Mouse (Mus musculus) lung, embryonic 16.5 days (tissue): Measurements from ENCODE around the gene Lbx1. TPM values are rescaled to one million over a fixed set of nuclear protein-coding genes. Genes with fewer than 3 reads are reported as not detected.

Source experiments
- ATAC-seq: fragments of 200-750 bp; cut with Nextera tagmentation; 2 replicates; pipeline ENCODE4 v1.8.0; 2017; ENCODE audit warnings: low read depth, mild to moderate bottlenecking, moderate library complexity
- H3K27ac ChIP-seq: fragments of 300-500 bp; sonication (generic); 2 replicates; pipeline ENCODE4 v1.5.1; 2014; ENCODE audit warnings: mild to moderate bottlenecking, control low read depth, low read length
- H3K27me3 ChIP-seq: fragments of 300-500 bp; sonication (generic); 2 replicates; pipeline ENCODE4 v1.6.1; 2014; ENCODE audit warnings: low read depth, low read length, mixed read lengths; ENCODE audit not compliant: control insufficient read depth, insufficient read depth
- H3K36me3 ChIP-seq: fragments of 300-500 bp; sonication (generic); 2 replicates; pipeline ENCODE4 v1.6.1; 2014; ENCODE audit warnings: low read length; ENCODE audit not compliant: control insufficient read depth, insufficient read depth
- H3K4me1 ChIP-seq: fragments of 300-500 bp; sonication (generic); replicated peaks from 2 replicates; pipeline ENCODE4 v1.6.1; 2014; ENCODE audit warnings: low read length, mixed read lengths; ENCODE audit not compliant: control insufficient read depth, insufficient read depth
- H3K4me2 ChIP-seq: fragments of 300-500 bp; sonication (generic); 2 replicates; pipeline ENCODE4 v1.6.1; 2014; ENCODE audit warnings: low read depth, low read length, control low read depth
- H3K4me3 ChIP-seq: fragments of 300-500 bp; sonication (generic); 2 replicates; pipeline ENCODE4 v1.5.1; 2014; ENCODE audit warnings: mild to moderate bottlenecking, low read length, control low read depth
- H3K9ac ChIP-seq: fragments of 300-500 bp; sonication (generic); 2 replicates; pipeline ENCODE4 v1.6.1; 2014; ENCODE audit warnings: low read length, control low read depth
- H3K9me3 ChIP-seq: fragments of 300-500 bp; sonication (generic); 2 replicates; pipeline ENCODE4 v1.6.1; 2016; ENCODE audit warnings: low read length; ENCODE audit not compliant: control insufficient read depth
- WGBS: fragments of 180-500 bp; shearing (Covaris S2); extraction: QIAGEN DNeasy Blood & Tissue Kit; methylation state at CpG from one replicate; pipeline ENCODE4 v1.1.7; 2014; 5-methylcytosine and 5-hydroxymethylcytosine counted together
- polyA plus RNA-seq: library from polyadenylated mRNA; unstranded; fragments of >200 nt; fragmentation: Nextera tagmentation; extraction: Ambion mirVana; gene quantifications from 2 replicates; pipeline ENCODE4 v1.2.1, GENCODE M21; 2015

Lbx1 gene
- polyA plus RNA-seq, 1 experiment from 2014 or later: not detected

- no peak for ATAC-seq
- no peaks in the 10 kb centered on the region for H3K9me3 ChIP-seq
- 2% methylated on average over 49 of the region's 49 CpGs for WGBS
- H3K9ac ChIP-seq: no peak overlapping the region
- H3K4me3 ChIP-seq: no peak overlapping the region
- no peaks in the 10 kb centered on the region for H3K36me3 ChIP-seq
- H3K4me2 ChIP-seq: no peak overlapping the region
- no peak overlapping the region for H3K27ac ChIP-seq
- H3K27me3 ChIP-seq: peaks cover 74% of the 10 kb centered on the region
- peaks cover 4% of the 10 kb centered on the region for H3K4me1 ChIP-seq
Measured at GRCm38 (mm10) chr19:45223413-45224285, 12.0 kb downstream of the Lbx1 start.

GRCm38 (mm10) chr19:45222141-45222782 is 13.3 kb downstream of the Lbx1 start:
- Histone ChIP-seq H3K27me3 (peaks cover 60% of the 10 kb centered on the region), H3K27ac (no peak overlapping the region), H3K4me2 (no peak overlapping the region), H3K4me1 (peaks cover 4% of the 10 kb centered on the region), H3K9ac (no peak overlapping the region), H3K36me3 (no peaks in the 10 kb centered on the region), H3K4me3 (no peak overlapping the region), H3K9me3 (no peaks in the 10 kb centered on the region)
- no peak for ATAC-seq
- 8% methylated on average over 17 of the region's 17 CpGs for WGBS

- Histone ChIP-seq H3K9ac (peak overlapping the region; percentile 32; the same call in 1 of the 2 replicates), H3K27me3 (peaks cover 51% of the 10 kb centered on the region), H3K4me2 (peak overlapping the region; percentile 59), H3K36me3 (no peaks in the 10 kb centered on the region), H3K4me3 (peak overlapping the region; percentile 28; the same call in 1 of the 2 replicates), H3K27ac (no peak overlapping the region), H3K9me3 (no peaks in the 10 kb centered on the region), H3K4me1 (peaks cover 4% of the 10 kb centered on the region)
- WGBS: 2% methylated on average over 9 of the region's 9 CpGs
- ATAC-seq: no peak; the same call in 1 of the 2 replicates
Measured at GRCm38 (mm10) chr19:45221458-45221783, 14.2 kb downstream of the Lbx1 start.

DNA sequence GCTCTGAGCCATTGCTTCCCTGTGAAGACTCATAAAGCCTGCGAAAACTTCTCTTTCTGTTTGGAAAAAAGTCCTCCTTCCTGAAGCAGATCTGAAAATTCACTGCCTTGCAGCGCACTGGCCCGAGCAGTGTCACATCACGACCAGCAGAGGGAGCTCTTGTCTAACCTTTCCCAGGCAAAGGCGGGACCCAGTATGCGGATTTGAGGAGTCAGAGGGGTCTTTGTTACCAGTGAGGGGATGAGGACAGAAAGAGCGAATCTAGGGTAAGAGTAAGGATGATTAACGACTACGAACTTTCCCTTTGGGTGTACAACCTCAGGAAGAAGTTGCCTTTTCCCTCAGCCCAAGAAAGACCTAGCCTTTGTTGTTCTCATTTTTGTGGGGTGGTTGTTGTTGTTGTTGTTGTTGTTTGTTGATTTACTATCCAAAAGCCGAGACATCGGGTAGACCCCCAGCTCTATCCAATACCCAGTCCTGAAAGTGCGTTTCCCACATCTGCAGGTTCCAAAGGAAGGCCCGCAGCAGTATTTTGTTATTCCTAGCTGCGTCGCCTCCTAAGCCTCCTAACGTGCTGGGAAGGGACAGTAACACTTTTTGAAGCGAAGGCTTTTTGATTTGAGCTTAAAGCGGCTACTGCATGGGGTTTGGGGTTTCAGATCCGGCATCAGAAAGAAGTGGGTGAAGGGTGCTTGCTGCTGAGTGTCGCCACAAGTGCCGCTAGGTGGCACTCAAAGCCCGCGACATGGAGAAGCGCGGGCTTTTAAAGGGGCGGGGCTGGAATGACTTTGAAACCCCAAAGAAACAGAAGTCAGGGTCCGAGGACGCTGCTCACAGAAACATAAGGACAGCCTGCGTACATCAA is 14.8 kb downstream of the Lbx1 start:
- Histone ChIP-seq H3K27ac (no peak overlapping the region), H3K36me3 (no peaks in the 10 kb centered on the region), H3K4me1 (peaks cover 4% of the 10 kb centered on the region), H3K4me3 (peak overlapping the region; percentile 28), H3K9me3 (no peaks in the 10 kb centered on the region), H3K27me3 (peaks cover 46% of the 10 kb centered on the region), H3K4me2 (peak overlapping the region; percentile 59), H3K9ac (peak overlapping the region; percentile 32; the same call in 1 of the 2 replicates)
- ATAC-seq: peak; percentile 80
- 1% methylated on average over 29 of the region's 29 CpGs for WGBS

DNA sequence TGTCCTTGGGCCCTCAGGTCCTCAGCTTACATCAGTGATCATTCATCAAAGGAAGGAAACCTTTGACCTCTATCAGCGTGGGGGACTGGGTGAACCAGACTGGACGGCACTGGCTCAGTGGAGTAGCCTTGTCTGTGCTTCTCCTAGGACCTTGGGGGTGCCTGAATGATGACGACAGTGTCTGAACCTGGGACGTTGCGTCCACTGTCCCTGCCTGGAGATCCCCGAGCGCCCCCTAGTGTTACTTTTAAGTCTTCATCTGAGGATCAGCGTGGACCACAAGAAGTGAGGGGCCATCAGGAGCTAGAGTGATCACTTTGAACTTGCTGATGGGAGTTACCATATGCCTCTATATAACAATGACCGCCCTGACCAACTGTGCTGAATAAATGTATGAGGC is 19.4 kb downstream of the Lbx1 start:
- Histone ChIP-seq H3K9ac (no peak overlapping the region), H3K27ac (no peak overlapping the region), H3K4me3 (no peak overlapping the region), H3K27me3 (peaks cover under 1% of the 10 kb centered on the region; the same call in 1 of the 2 replicates), H3K4me1 (peaks cover 4% of the 10 kb centered on the region), H3K36me3 (no peaks in the 10 kb centered on the region), H3K9me3 (no peaks in the 10 kb centered on the region), H3K4me2 (no peak overlapping the region)
- WGBS: 2% methylated on average over 9 of the region's 9 CpGs
- peak; percentile 15; the same call in 1 of the 2 replicates for ATAC-seq

DNA sequence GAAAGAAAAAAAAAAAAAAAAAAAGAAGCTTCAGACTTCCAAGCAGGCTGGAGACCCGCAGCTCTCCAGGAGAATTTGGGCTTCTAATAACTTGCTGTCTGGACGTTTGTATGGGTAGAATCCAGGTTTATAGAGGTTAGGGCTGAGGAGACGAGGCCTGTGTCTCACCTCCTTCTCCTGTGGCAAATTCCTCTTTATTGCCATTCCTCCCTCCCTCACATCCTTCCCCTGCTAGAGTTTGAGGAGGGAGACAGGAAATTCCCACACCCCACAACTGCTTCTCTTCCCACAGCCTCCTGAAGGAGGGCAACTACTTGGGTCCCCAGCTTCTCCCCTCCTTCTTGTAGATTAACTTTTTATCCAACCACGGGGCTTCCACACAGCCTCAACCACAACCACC is 20.2 kb downstream of the Lbx1 start:
- Histone ChIP-seq H3K9ac (no peak overlapping the region), H3K36me3 (no peaks in the 10 kb centered on the region), H3K4me3 (no peak overlapping the region), H3K27ac (no peak overlapping the region), H3K4me1 (no peaks in the 10 kb centered on the region), H3K27me3 (no peaks in the 10 kb centered on the region), H3K9me3 (no peaks in the 10 kb centered on the region), H3K4me2 (no peak overlapping the region)
- whole genome bisulfite sequencing: 55% methylated on average over 4 of the region's 4 CpGs
- ATAC-seq: no peak

- H3K9ac ChIP-seq: no peak overlapping the region
- 50% methylated on average over 14 of the region's 14 CpGs for WGBS
Measured at GRCm38 (mm10) chr19:45209776-45210422, 25.7 kb downstream of the Lbx1 start.

DNA sequence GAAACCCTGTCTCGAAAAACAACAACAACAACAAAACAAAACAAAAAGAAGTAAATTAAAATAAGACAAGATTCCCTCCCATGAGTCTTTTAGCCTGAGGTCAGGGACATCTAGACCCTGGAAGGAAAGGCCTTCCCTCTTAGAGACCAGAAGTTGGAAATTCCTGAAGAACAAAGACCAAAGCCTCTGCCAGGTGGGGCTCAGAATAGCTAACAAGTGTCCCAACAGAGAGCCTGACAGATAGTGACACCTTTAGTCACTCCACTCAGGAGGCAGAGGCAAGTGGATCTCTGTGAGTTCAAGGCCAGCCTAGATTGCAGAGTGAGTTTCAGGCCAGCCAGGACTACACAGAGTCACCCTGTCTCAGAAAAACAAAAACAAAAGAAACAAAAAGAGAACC is 26.4 kb downstream of the Lbx1 start:
- no peak overlapping the region for H3K4me2 ChIP-seq
- 75% methylated on average over 1 of the region's 1 CpGs for WGBS

More at GRCm38 (mm10) chr19:45209776-45210422, 25.7 kb downstream of the Lbx1 start:
- Histone ChIP-seq H3K27me3 (no peaks in the 10 kb centered on the region), H3K4me2 (no peak overlapping the region), H3K4me3 (no peak overlapping the region), H3K36me3 (no peaks in the 10 kb centered on the region), H3K27ac (no peak overlapping the region), H3K9me3 (no peaks in the 10 kb centered on the region), H3K4me1 (0 out of 2 replicates have a peak, but pooled peaks cover 2% of the 10 kb centered on the region)
- ATAC-seq: no peak

More for the DNA sequence above, 26.4 kb downstream of the Lbx1 start:
- Histone ChIP-seq H3K4me3 (no peak overlapping the region), H3K9ac (no peak overlapping the region), H3K36me3 (no peaks in the 10 kb centered on the region), H3K27ac (no peak overlapping the region), H3K9me3 (no peaks in the 10 kb centered on the region), H3K4me1 (0 out of 2 replicates have a peak, but pooled peaks cover 2% of the 10 kb centered on the region), H3K27me3 (no peaks in the 10 kb centered on the region)
- ATAC-seq: no peak
